Mouse (Mus musculus) forebrain, postnatal 0 days (tissue): ENCODE data around the gene Prl2a1. TPM values are rescaled to one million over a fixed set of nuclear protein-coding genes. Genes with fewer than 3 reads are reported as not detected.
"Not testable (repeated sequence)": the region's sequence is repeated elsewhere in the genome, so short reads cannot be mapped to it uniquely, and the experiment has no call there.

ENCODE experiments used
- ATAC-seq: fragments of 200-750 bp; cut with Nextera tagmentation; 2 replicates; pipeline ENCODE4 v1.8.0; 2017; ENCODE audit warnings: mild to moderate bottlenecking, moderate library complexity
- DNase-seq: peaks from one replicate; pipeline ENCODE4 v3.0.0-alpha.2; 2015
- H3K27ac ChIP-seq: fragments of 300-500 bp; sonication (generic); 2 replicates; pipeline ENCODE4 v1.5.1; 2014; ENCODE audit warnings: low read depth, mild to moderate bottlenecking, antibody characterized with exemption, low read length, moderate library complexity, mixed read lengths
- H3K27me3 ChIP-seq: fragments of 300-500 bp; sonication (generic); 2 replicates; pipeline ENCODE4 v1.6.1; 2014; ENCODE audit warnings: mild to moderate bottlenecking, low read length, mixed read lengths; ENCODE audit not compliant: insufficient read depth
- H3K36me3 ChIP-seq: fragments of 300-500 bp; sonication (generic); 2 replicates; pipeline ENCODE4 v1.6.1; 2014; ENCODE audit warnings: mild to moderate bottlenecking, moderate library complexity; ENCODE audit not compliant: insufficient read depth
- H3K4me1 ChIP-seq: fragments of 300-500 bp; sonication (generic); 2 replicates; pipeline ENCODE4 v1.6.1; 2014; ENCODE audit warnings: antibody characterized with exemption; ENCODE audit not compliant: insufficient read depth
- H3K4me2 ChIP-seq: fragments of 300-500 bp; sonication (generic); 2 replicates; pipeline ENCODE4 v1.6.1; 2014; ENCODE audit warnings: low read depth, mild to moderate bottlenecking, moderate library complexity
- H3K4me3 ChIP-seq: fragments of 300-500 bp; sonication (generic); 2 replicates; pipeline ENCODE4 v1.5.1; 2014; ENCODE audit warnings: low read depth, low read length, mixed read lengths
- H3K9ac ChIP-seq: fragments of 300-500 bp; sonication (generic); 2 replicates; pipeline ENCODE4 v1.6.1; 2014; ENCODE audit warnings: mild to moderate bottlenecking
- H3K9me3 ChIP-seq: fragments of 300-500 bp; sonication (generic); 2 replicates; pipeline ENCODE4 v1.6.1; 2016; ENCODE audit warnings: low read length
- CTCF ChIP-seq: sonication (generic); IDR thresholded peaks from 2 replicates; pipeline ENCODE4 v1.5.1; 2016; ENCODE audit warnings: antibody characterized with exemption, control low read depth, low read depth
- WGBS: fragments of 180-500 bp; shearing (Covaris S2); extraction: QIAGEN DNeasy Blood & Tissue Kit; methylation state at CpG from one replicate; pipeline ENCODE4 v1.1.7; 2014; 5-methylcytosine and 5-hydroxymethylcytosine counted together
- polyA plus RNA-seq: library from polyadenylated mRNA; unstranded; fragments of >200 nt; fragmentation: Nextera tagmentation; extraction: Ambion mirVana; gene quantifications from 2 replicates; pipeline ENCODE4 v1.2.1, GENCODE M21; 2015
- total RNA-seq: library from RNA; depleted of rRNA; stranded (reverse); fragments of >200 nt; gene quantifications from 2 replicates; pipeline ENCODE4 v1.2.3, GENCODE M21; 2014; rRNA removed

Gene Prl2a1
- total RNA-seq (not detected in 2 replicates), polyA plus RNA-seq (not detected in 2 replicates)

- Histone ChIP-seq H3K27ac (no peak within 1 kb of the TSS), H3K36me3 (no peaks in the 10 kb centered on the region), H3K9me3 (no peaks in the 10 kb centered on the region), H3K4me1 (no peaks in the 10 kb centered on the region), H3K4me2 (no peak within 1 kb of the TSS), H3K4me3 (no peak within 1 kb of the TSS), H3K27me3 (no peaks in the 10 kb centered on the region), H3K9ac (no peak within 1 kb of the TSS)
- no peak for TF ChIP-seq CTCF
- 88% methylated on average over 1 of the region's 1 CpGs for WGBS
- ATAC-seq (no peak), DNase-seq (no peak)
These were observed at the start of gene Prl2a1 for GRCm38 (mm10) chr13:27801354-27801753. TSS of gene Prl2a1 (plus strand) at chr13:27801654.

GRCm38 (mm10) chr13:27780704-27781103, 20.8 kb upstream of the Prl2a1 start, which contains the start of gene Prl7c1:
TSS of gene Prl7c1 (minus strand) at chr13:27780804.
- not testable (repeated sequence) for H3K4me1 ChIP-seq, H3K36me3 ChIP-seq, H3K27me3 ChIP-seq, H3K4me3 ChIP-seq, ATAC-seq, H3K27ac ChIP-seq, H3K4me2 ChIP-seq, H3K9me3 ChIP-seq, DNase-seq, H3K9ac ChIP-seq
- 100% methylated on average over 2 of the region's 3 CpGs for WGBS

DNA sequence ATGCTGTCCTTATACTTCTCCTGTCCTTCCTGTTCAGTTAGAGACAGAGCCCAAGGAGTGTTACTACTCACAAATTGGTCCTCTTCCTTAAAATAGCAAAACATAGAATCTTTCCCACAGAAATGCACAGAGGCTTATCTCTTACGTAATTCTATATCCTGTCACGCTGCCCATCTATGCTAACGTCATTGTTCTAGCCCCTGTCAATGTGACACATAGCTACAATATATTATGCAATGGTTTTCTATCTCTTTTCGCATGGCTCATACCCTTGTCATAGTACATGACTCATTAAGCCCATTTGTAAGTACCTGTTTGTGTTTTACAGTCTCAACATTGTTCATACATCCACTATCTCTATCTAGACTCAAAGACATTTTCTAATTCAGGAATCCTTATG, 2.2 kb upstream of the Prl2a1 start:
- H3K9ac ChIP-seq: no peak overlapping the region
- H3K4me2 ChIP-seq: no peak overlapping the region
- 87% methylated on average over 4 of the region's 4 CpGs for WGBS
- no peak overlapping the region for H3K27ac ChIP-seq
- no peaks in the 10 kb centered on the region for H3K36me3 ChIP-seq
- no peak for TF ChIP-seq CTCF
- H3K9me3 ChIP-seq: no peaks in the 10 kb centered on the region
- no peaks in the 10 kb centered on the region for H3K27me3 ChIP-seq
- H3K4me1 ChIP-seq: no peaks in the 10 kb centered on the region
- DNase-seq (no peak), ATAC-seq (no peak)
- H3K4me3 ChIP-seq: no peak overlapping the region

- Histone ChIP-seq H3K9ac (no peak overlapping the region), H3K9me3 (no peaks in the 10 kb centered on the region), H3K27me3 (no peaks in the 10 kb centered on the region), H3K4me1 (no peaks in the 10 kb centered on the region), H3K27ac (no peak overlapping the region), H3K4me3 (no peak overlapping the region), H3K36me3 (no peaks in the 10 kb centered on the region), H3K4me2 (no peak overlapping the region)
- no peak for TF ChIP-seq CTCF
- DNase-seq (no peak), ATAC-seq (no peak)
- WGBS: 84% methylated on average over 1 of the region's 1 CpGs
These were observed 1.3 kb downstream of the Prl2a1 start for GRCm38 (mm10) chr13:27802765-27803164.

DNA sequence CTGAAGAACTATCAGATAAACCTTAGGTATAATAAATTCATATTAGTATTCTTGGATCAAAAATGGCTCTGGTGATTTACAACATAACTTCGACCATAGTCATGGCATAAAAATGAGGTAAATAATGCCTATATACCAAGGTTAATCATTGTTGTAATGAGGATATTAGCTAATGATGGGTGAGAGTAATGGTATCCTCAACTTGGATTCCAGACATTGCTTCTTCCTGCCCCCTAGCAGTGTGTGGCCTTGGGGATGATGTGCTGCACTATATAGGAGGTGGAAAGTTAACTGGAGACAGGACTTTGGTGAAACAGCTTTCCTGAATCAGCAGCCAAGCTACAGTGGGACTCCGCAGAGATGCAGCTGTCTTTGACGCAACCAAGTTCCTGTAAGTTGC, 47.6 kb downstream of the Prl2a1 start, which contains the start of gene Prl2c1:
TSS of gene Prl2c1 (plus strand) at position 301 of the 400 bp plus-strand sequence.
- Histone ChIP-seq H3K36me3 (no peaks in the 10 kb centered on the region), H3K9me3 (no peaks in the 10 kb centered on the region), H3K4me1 (no peaks in the 10 kb centered on the region), H3K9ac (no peak within 1 kb of the TSS), H3K27ac (no peak within 1 kb of the TSS), H3K27me3 (no peaks in the 10 kb centered on the region), H3K4me2 (no peak within 1 kb of the TSS), H3K4me3 (no peak within 1 kb of the TSS)
- ATAC-seq: no peak
- WGBS: 90% methylated on average over 3 of the region's 3 CpGs
- no peak for TF ChIP-seq CTCF
- DNase-seq: no peak

Other genes with a start within 250 kb of the Prl2a1 start
- not detected in 2 replicates for gene Prl8a9, start 237.0 kb upstream of the Prl2a1 start, total RNA-seq
- gene Prl8a9, start 237.0 kb upstream of the Prl2a1 start, polyA plus RNA-seq: not detected in 2 replicates
- gene Prl8a1, start 219.5 kb upstream of the Prl2a1 start, total RNA-seq: not detected in 2 replicates
- gene Prl8a1, start 219.5 kb upstream of the Prl2a1 start, polyA plus RNA-seq: not detected in 2 replicates
- gene Prl7b1, start 191.1 kb upstream of the Prl2a1 start, total RNA-seq: not detected in 2 replicates
- gene Prl7b1, start 191.1 kb upstream of the Prl2a1 start, polyA plus RNA-seq: not detected in 2 replicates
- not detected in 2 replicates for gene Prl7a1, start 159.2 kb upstream of the Prl2a1 start, total RNA-seq
- gene Prl7a1, start 159.2 kb upstream of the Prl2a1 start, polyA plus RNA-seq: not detected in 2 replicates
- not detected in 2 replicates for gene Prl7a2, start 133.6 kb upstream of the Prl2a1 start, total RNA-seq
- gene Prl7a2, start 133.6 kb upstream of the Prl2a1 start, polyA plus RNA-seq: not detected in 2 replicates
- gene Prl7d1, start 84.9 kb upstream of the Prl2a1 start, total RNA-seq: not detected in 2 replicates
- gene Prl7d1, start 84.9 kb upstream of the Prl2a1 start, polyA plus RNA-seq: not detected in 2 replicates
- not detected in 2 replicates for gene Prl7c1, start 20.9 kb upstream of the Prl2a1 start, total RNA-seq
- not detected in 2 replicates for gene Prl7c1, start 20.9 kb upstream of the Prl2a1 start, polyA plus RNA-seq
- gene Prl2c1, start 47.7 kb downstream of the Prl2a1 start, total RNA-seq: not detected in 2 replicates
- not detected in 2 replicates for gene Prl2c1, start 47.7 kb downstream of the Prl2a1 start, polyA plus RNA-seq
- not detected in 2 replicates for gene Prl4a1, start 214.6 kb downstream of the Prl2a1 start, total RNA-seq
- gene Prl4a1, start 214.6 kb downstream of the Prl2a1 start, polyA plus RNA-seq: not detected in 2 replicates